Mouse (Mus musculus) testis, adult 2 months (tissue): ENCODE results near the gene Hs3st6.

Experiments
- CTCF ChIP-seq: fragments of 200-500 bp; IDR thresholded peaks from 2 replicates; pipeline ENCODE4 v1.5.1; 2012; ENCODE audit warnings: low read depth, mild to moderate bottlenecking, inconsistent platforms, low read length, moderate library complexity; ENCODE audit not compliant: control insufficient read depth, insufficient read depth, insufficient replicate concordance
- POLR2A ChIP-seq: fragments of 200-500 bp; IDR thresholded peaks from 2 replicates; pipeline ENCODE4 v1.6.1; 2012; ENCODE audit warnings: low read depth, mild to moderate bottlenecking, inconsistent platforms, low read length, moderate library complexity; ENCODE audit not compliant: control insufficient read depth

GRCm38 (mm10) chr17:24724184-24724583 is 28.6 kb upstream of the Hs3st6 start, which contains the start of gene Ndufb10:
- TF ChIP-seq CTCF (peak; percentile 97), POLR2A (peak; percentile 92)
